Comparison of ENCODE assay signal across 8 mouse cellular contexts in the genomic region with DNA sequence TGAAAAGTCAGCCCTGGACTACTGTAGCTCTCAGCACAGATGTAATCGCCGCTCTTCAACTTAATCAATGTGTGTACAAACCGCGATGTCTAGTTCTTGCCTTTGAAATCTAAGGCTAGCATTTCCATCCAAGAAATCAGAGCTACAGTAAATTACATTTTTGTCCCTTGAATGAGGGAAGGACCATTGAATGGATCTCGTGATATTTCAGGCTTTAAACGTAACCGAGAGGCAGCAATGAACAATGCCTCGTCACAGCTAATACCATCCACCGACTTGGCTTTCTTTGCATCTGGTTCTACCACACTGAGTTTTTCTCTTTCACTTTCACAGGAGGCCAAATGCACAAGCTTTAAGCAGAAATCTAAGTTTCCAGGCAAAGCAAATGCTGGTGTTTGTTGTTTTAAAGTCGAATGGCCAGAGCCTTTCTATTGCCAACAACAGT. TPM values are rescaled to one million over a fixed set of nuclear protein-coding genes. Genes with fewer than 3 reads are reported as not detected.
A peak's percentile ranks its signal among the peaks of the same experiment; 100 is the strongest.
DNase-seq lines count a peak whose midpoint lies in the region; ATAC-seq and TF ChIP-seq lines count a peak whose summit lies in the region.

No protein-coding gene starts in this region.

- 13% methylated on average over 10 of the region's 10 CpGs for WGBS in embryonic facial prominence, embryonic 15.5 days
- 16% methylated on average over 10 of the region's 10 CpGs for WGBS in hindbrain, postnatal 0 days
- under 1% methylated on average over 10 of the region's 10 CpGs for WGBS in midbrain, embryonic 13.5 days

- H3K9ac ChIP-seq in embryonic facial prominence, embryonic 15.5 days: no peak overlapping the region
- peak overlapping the region; percentile 31 for H3K9ac ChIP-seq in hindbrain, postnatal 0 days (replicated peaks; ENCODE audit: low read length)
- peak overlapping the region; percentile 100 for H3K9ac ChIP-seq in midbrain, embryonic 13.5 days (replicated peaks)

- peak overlapping the region; percentile 73 for H3K4me2 ChIP-seq in embryonic facial prominence, embryonic 15.5 days (replicated peaks)
- H3K4me2 ChIP-seq in hindbrain, postnatal 0 days (ENCODE audit: low read depth, low read length): peak overlapping the region; percentile 84
- peak overlapping the region; percentile 84 for H3K4me2 ChIP-seq in midbrain, embryonic 13.5 days (replicated peaks)

- no peak for TF ChIP-seq CTCF in hindbrain, postnatal 0 days (IDR thresholded peaks at IDR 0.05; ENCODE audit: low read depth)

- no peak for ATAC-seq in embryonic facial prominence, embryonic 15.5 days (ENCODE audit: insufficient number of reproducible peaks, low FRiP score, low TSS enrichment, low read depth)
- no peak for ATAC-seq in hindbrain, postnatal 0 days
- no peak for ATAC-seq in midbrain, embryonic 13.5 days

- H3K27me3 ChIP-seq in embryonic facial prominence, embryonic 15.5 days: no peaks in the 10 kb centered on the region
- no peaks in the 10 kb centered on the region for H3K27me3 ChIP-seq in hindbrain, postnatal 0 days (ENCODE audit: insufficient read depth, low read length)
- no peaks in the 10 kb centered on the region for H3K27me3 ChIP-seq in midbrain, embryonic 13.5 days

- peak overlapping the region; percentile 79 for H3K4me3 ChIP-seq in embryonic facial prominence, embryonic 15.5 days (replicated peaks)
- peak overlapping the region; percentile 93 for H3K4me3 ChIP-seq in hindbrain, postnatal 0 days (ENCODE audit: low read length)
- peak overlapping the region; percentile 91 for H3K4me3 ChIP-seq in midbrain, embryonic 13.5 days (replicated peaks)

- peak; percentile 54 for DNase-seq in kidney, adult 9 months
- DNase-seq in kidney, postnatal 10 days: no peak
- DNase-seq in hindbrain, postnatal 0 days (ENCODE audit: low spot score): peak; percentile 54
- no peak for DNase-seq in gastrocnemius, adult 18-20 months (ENCODE audit: low spot score)
- no peak for DNase-seq in gastrocnemius, postnatal 14 days
- no peak for DNase-seq in thymus, adult 18-20 months

- H3K4me1 ChIP-seq in embryonic facial prominence, embryonic 15.5 days: peaks cover 37% of the 10 kb centered on the region
- H3K4me1 ChIP-seq in hindbrain, postnatal 0 days (ENCODE audit: insufficient read depth, low read length): peaks cover 9% of the 10 kb centered on the region; the same call in 1 of the 2 replicates
- H3K4me1 ChIP-seq in midbrain, embryonic 13.5 days (replicated peaks): peaks cover 58% of the 10 kb centered on the region

- H3K9me3 ChIP-seq in embryonic facial prominence, embryonic 15.5 days (replicated peaks): no peaks in the 10 kb centered on the region
- no peaks in the 10 kb centered on the region for H3K9me3 ChIP-seq in hindbrain, postnatal 0 days (ENCODE audit: low read length)
- no peaks in the 10 kb centered on the region for H3K9me3 ChIP-seq in midbrain, embryonic 13.5 days

- H3K36me3 ChIP-seq in embryonic facial prominence, embryonic 15.5 days: no peaks in the 10 kb centered on the region
- no peaks in the 10 kb centered on the region for H3K36me3 ChIP-seq in hindbrain, postnatal 0 days (ENCODE audit: insufficient read depth, low read length)
- no peaks in the 10 kb centered on the region for H3K36me3 ChIP-seq in midbrain, embryonic 13.5 days

- H3K27ac ChIP-seq in embryonic facial prominence, embryonic 15.5 days (replicated peaks): peak overlapping the region; percentile 99
- peak overlapping the region; percentile 61 for H3K27ac ChIP-seq in hindbrain, postnatal 0 days
- H3K27ac ChIP-seq in midbrain, embryonic 13.5 days: peak overlapping the region; percentile 100

- intact Hi-C loops in gastrocnemius, postnatal 14 days (cut with DNase I; ENCODE audit: low total_unique reads): no loop called here

RNA-seq across cellular contexts. Expression of a gene that starts 1.7 kb away (rescaled TPM):
- 5.7 and 6.1 TPM in 2 replicates for polyA plus RNA-seq in embryonic facial prominence, embryonic 15.5 days (2015; fragmentation: Nextera tagmentation; extraction: Ambion mirVana)
- 14.1 and 22.7 TPM in 2 replicates for total RNA-seq in hindbrain, postnatal 0 days (2014; rRNA removed)
- polyA plus RNA-seq in hindbrain, postnatal 0 days (2015; fragmentation: Nextera tagmentation; extraction: Ambion mirVana): 4.4 and 5.0 TPM in 2 replicates
- 17.8 and 18.3 TPM in 2 replicates for polyA plus RNA-seq in midbrain, embryonic 13.5 days (2015; fragmentation: Nextera tagmentation; extraction: Ambion mirVana)
- under 1 TPM; 0.07 to 0.12 TPM for total RNA-seq in gastrocnemius, adult 18-20 months (2021)
- 1 to 10 TPM in 1 of 2 experiments, under 1 TPM in 1; 1.00 to 1.0 TPM for total RNA-seq in gastrocnemius, postnatal 14 days (2021)

RNA-seq across cellular contexts. Expression of a gene that starts 4.5 kb away (rescaled TPM):
- 65.5 and 70.1 TPM in 2 replicates for polyA plus RNA-seq in embryonic facial prominence, embryonic 15.5 days (2015; fragmentation: Nextera tagmentation; extraction: Ambion mirVana)
- 20.1 and 25.6 TPM in 2 replicates for total RNA-seq in hindbrain, postnatal 0 days (2014; rRNA removed)
- polyA plus RNA-seq in hindbrain, postnatal 0 days (2015; fragmentation: Nextera tagmentation; extraction: Ambion mirVana): 30.0 and 34.6 TPM in 2 replicates
- 69.6 and 75.2 TPM in 2 replicates for polyA plus RNA-seq in midbrain, embryonic 13.5 days (2015; fragmentation: Nextera tagmentation; extraction: Ambion mirVana)
- 10 to 100 TPM; 21.8 to 23.2 TPM for total RNA-seq in gastrocnemius, adult 18-20 months (2021)
- total RNA-seq in gastrocnemius, postnatal 14 days (2021): 10 to 100 TPM; 19.0 to 20.5 TPM

RNA-seq across cellular contexts. Expression of a gene that starts 13.0 kb away (rescaled TPM):
- polyA plus RNA-seq in embryonic facial prominence, embryonic 15.5 days (2015; fragmentation: Nextera tagmentation; extraction: Ambion mirVana): 13.7 and 13.9 TPM in 2 replicates
- 2.3 and 3.7 TPM in 2 replicates for total RNA-seq in hindbrain, postnatal 0 days (2014; rRNA removed)
- polyA plus RNA-seq in hindbrain, postnatal 0 days (2015; fragmentation: Nextera tagmentation; extraction: Ambion mirVana): 9.0 and 9.9 TPM in 2 replicates
- 14.7 and 17.1 TPM in 2 replicates for polyA plus RNA-seq in midbrain, embryonic 13.5 days (2015; fragmentation: Nextera tagmentation; extraction: Ambion mirVana)
- total RNA-seq in gastrocnemius, adult 18-20 months (2021): under 1 TPM; 0.34 to 0.64 TPM
- 1 to 10 TPM in 1 of 2 experiments, under 1 TPM in 1; 0.89 to 1.1 TPM for total RNA-seq in gastrocnemius, postnatal 14 days (2021)

RNA-seq across cellular contexts. Expression of a gene that starts 53.8 kb away (rescaled TPM):
- polyA plus RNA-seq in embryonic facial prominence, embryonic 15.5 days (2015; fragmentation: Nextera tagmentation; extraction: Ambion mirVana): not detected in 2 replicates
- total RNA-seq in hindbrain, postnatal 0 days (2014; rRNA removed): not detected in 2 replicates
- polyA plus RNA-seq in hindbrain, postnatal 0 days (2015; fragmentation: Nextera tagmentation; extraction: Ambion mirVana): not detected in 2 replicates
- not detected in 2 replicates for polyA plus RNA-seq in midbrain, embryonic 13.5 days (2015; fragmentation: Nextera tagmentation; extraction: Ambion mirVana)
- not detected for total RNA-seq in gastrocnemius, adult 18-20 months (2021)
- not detected for total RNA-seq in gastrocnemius, postnatal 14 days (2021)

Comparison
In these comparisons a context has a peak if more than half of its experiments do, and no peak if none do; other contexts are left out.
1. DNase-seq: peak in kidney, adult 9 months (single experiment) and hindbrain, postnatal 0 days (single experiment); none in kidney, postnatal 10 days (single experiment), gastrocnemius, adult 18-20 months (single experiment), gastrocnemius, postnatal 14 days (single experiment) and thymus, adult 18-20 months (0 of 2).
2. Peak in every context shown above with its lines, with median percentiles within 50 percentile points of each other: H3K27ac ChIP-seq, H3K4me2 ChIP-seq and H3K4me3 ChIP-seq.